ENCODE assay signal across 13 mouse cellular contexts in genomic region chr3:109923788-109924187, GRCm38 (mm10).
"Had no signal": no experiment of that assay in that cellular context is flagged by ENCODE, and none has a peak within 500 bp of the region (broad histone marks: within the 10 kb centered on the region; RNA-seq: fewer than 3 reads in every experiment).

No protein-coding gene starts in this region.

- H3K27ac ChIP-seq: limb, embryonic 12.5 days; liver, embryonic 13.5 days; midbrain, embryonic 15.5 days; neural tube, embryonic 13.5 days had no signal

- DNase-seq: kidney, postnatal 10 days; kidney, postnatal 4 days; liver; liver, embryonic 13.5 days; liver, postnatal 0 days; lung, postnatal 36 days; retina, postnatal 1 day; thymus, postnatal 36 days had no signal

- H3K4me1 ChIP-seq: liver, embryonic 13.5 days; megakaryocyte, embryonic 14.5 days had no signal

- H3K9ac ChIP-seq: limb, embryonic 12.5 days; liver, embryonic 13.5 days; liver, postnatal 0 days; midbrain, embryonic 15.5 days; neural tube, embryonic 13.5 days had no signal

- H3K9me3 ChIP-seq: limb, embryonic 12.5 days; liver, embryonic 13.5 days; midbrain, embryonic 15.5 days; neural tube, embryonic 13.5 days had no signal

- H3K4me3 ChIP-seq: limb, embryonic 12.5 days; liver, embryonic 13.5 days; megakaryocyte, embryonic 14.5 days; midbrain, embryonic 15.5 days; neural tube, embryonic 13.5 days had no signal

- H3K36me3 ChIP-seq: limb, embryonic 12.5 days; liver, embryonic 13.5 days; midbrain, embryonic 15.5 days; neural tube, embryonic 13.5 days had no signal

- ATAC-seq: liver, postnatal 0 days; midbrain, embryonic 15.5 days had no signal

- H3K27me3 ChIP-seq: limb, embryonic 12.5 days; liver, embryonic 13.5 days; megakaryocyte, embryonic 14.5 days; midbrain, embryonic 15.5 days; neural tube, embryonic 13.5 days had no signal

- H3K4me2 ChIP-seq: limb, embryonic 12.5 days; liver, embryonic 13.5 days; midbrain, embryonic 11.5 days; midbrain, embryonic 15.5 days; neural tube, embryonic 13.5 days had no signal
